Mouse (Mus musculus) hindbrain, postnatal 0 days (tissue): ENCODE results near the gene Epn2. TPM values are rescaled to one million over a fixed set of nuclear protein-coding genes. Genes with fewer than 3 reads are reported as not detected.

Source experiments
- ATAC-seq: fragments of 200-750 bp; cut with Nextera tagmentation; 2 replicates; pipeline ENCODE4 v1.8.0; 2017; ENCODE audit warnings: mild to moderate bottlenecking, moderate TSS enrichment, moderate library complexity
- DNase-seq: peaks from one replicate; pipeline ENCODE4 v3.0.0-alpha.2; 2015; ENCODE audit warnings: low spot score
- H3K27ac ChIP-seq: fragments of 300-500 bp; sonication (generic); 2 replicates; pipeline ENCODE4 v1.5.1; 2014; ENCODE audit warnings: mild to moderate bottlenecking
- H3K27me3 ChIP-seq: fragments of 300-500 bp; sonication (generic); 2 replicates; pipeline ENCODE4 v1.6.1; 2014; ENCODE audit warnings: low read length, mixed read lengths; ENCODE audit not compliant: insufficient read depth
- H3K36me3 ChIP-seq: fragments of 300-500 bp; sonication (generic); 2 replicates; pipeline ENCODE4 v1.6.1; 2014; ENCODE audit warnings: low read length, mixed read lengths; ENCODE audit not compliant: insufficient read depth
- H3K4me1 ChIP-seq: fragments of 300-500 bp; sonication (generic); 2 replicates; pipeline ENCODE4 v1.6.1; 2014; ENCODE audit warnings: antibody characterized with exemption, low read length, mixed read lengths; ENCODE audit not compliant: insufficient read depth
- H3K4me2 ChIP-seq: fragments of 300-500 bp; sonication (generic); 2 replicates; pipeline ENCODE4 v1.6.1; 2014; ENCODE audit warnings: low read depth, mild to moderate bottlenecking, low read length, moderate library complexity, mixed read lengths
- H3K4me3 ChIP-seq: fragments of 300-500 bp; sonication (generic); 2 replicates; pipeline ENCODE4 v1.5.1; 2014; ENCODE audit warnings: low read length
- H3K9ac ChIP-seq: fragments of 300-500 bp; sonication (generic); replicated peaks from 2 replicates; pipeline ENCODE4 v1.6.1; 2014; ENCODE audit warnings: mild to moderate bottlenecking, low read length, moderate library complexity, mixed read lengths
- H3K9me3 ChIP-seq: fragments of 300-500 bp; sonication (generic); 2 replicates; pipeline ENCODE4 v1.6.1; 2016; ENCODE audit warnings: low read length, mixed read lengths
- CTCF ChIP-seq: IDR thresholded peaks from 2 replicates; pipeline ENCODE4 v1.5.1; 2016; ENCODE audit warnings: antibody characterized with exemption, control low read depth, low read depth
- WGBS: fragments of 180-500 bp; shearing (Covaris S2); extraction: QIAGEN DNeasy Blood & Tissue Kit; methylation state at CpG from one replicate; pipeline ENCODE4 v1.1.7; 2014; 5-methylcytosine and 5-hydroxymethylcytosine counted together
- polyA plus RNA-seq: library from polyadenylated mRNA; unstranded; fragments of >200 nt; fragmentation: Nextera tagmentation; extraction: Ambion mirVana; gene quantifications from 2 replicates; pipeline ENCODE4 v1.2.1, GENCODE M21; 2015
- total RNA-seq: library from RNA; depleted of rRNA; stranded (reverse); fragments of >200 nt; gene quantifications from 2 replicates; pipeline ENCODE4 v1.2.3, GENCODE M21; 2014

The Epn2 gene
- total and polyA plus RNA-seq, 2 experiments from 2014 or later, result 56.1 to 84.2 TPM

DNA sequence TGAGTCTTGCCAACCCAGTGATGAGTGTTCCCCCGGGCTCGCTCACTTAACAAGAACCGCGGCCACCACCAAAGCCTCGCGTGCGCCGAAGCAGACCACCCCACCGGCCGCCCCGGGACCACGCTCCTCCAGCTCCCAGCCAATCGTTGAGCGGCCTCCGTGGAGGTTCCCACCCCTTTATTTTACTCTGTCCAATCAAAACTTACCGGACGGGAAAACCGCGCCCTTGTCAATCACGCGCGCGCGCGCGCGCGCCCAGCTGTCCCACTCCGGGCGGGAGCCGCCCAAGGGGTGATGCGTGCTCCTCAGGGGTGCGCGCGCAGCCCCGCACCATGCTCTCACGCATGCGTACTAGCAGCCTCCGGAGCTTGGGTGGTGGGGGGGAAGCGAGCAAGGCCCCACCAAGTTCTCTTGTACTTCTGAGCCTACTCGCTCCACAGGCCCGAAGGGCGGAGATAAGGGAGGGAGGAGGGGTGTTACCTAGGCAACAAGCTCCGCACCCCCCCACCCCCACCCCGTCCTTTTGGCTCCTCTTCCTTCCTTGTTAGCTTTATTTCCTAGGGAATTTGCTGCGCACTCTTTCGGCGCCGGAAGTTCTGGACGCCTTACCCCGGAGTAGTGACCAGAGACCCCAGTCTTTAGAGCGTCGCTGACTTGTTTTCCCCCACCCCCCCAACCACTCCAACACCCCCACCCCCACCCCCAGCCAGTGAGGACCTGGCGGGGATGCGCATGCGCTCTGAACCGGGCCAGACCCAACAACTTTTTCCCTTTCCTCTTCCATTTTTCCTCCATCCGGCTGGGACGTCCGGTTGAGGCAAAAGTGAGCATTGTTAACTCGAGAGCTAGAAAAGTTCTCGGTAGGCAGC lies 85.1 kb downstream of the Epn2 start, which contains the start of gene Mapk7:
Gene Mapk7 (minus strand): TSS at position 278 of the 869 bp plus-strand sequence.
- DNase-seq (peak; percentile 100), ATAC-seq (peak; percentile 98)
- Histone ChIP-seq H3K9me3 (no peaks in the 10 kb centered on the region), H3K9ac (peak within 1 kb of the TSS; percentile 93), H3K27me3 (no peaks in the 10 kb centered on the region), H3K4me3 (peak within 1 kb of the TSS; percentile 89), H3K4me1 (peaks cover 12% of the 10 kb centered on the region), H3K36me3 (peaks cover 21% of the 10 kb centered on the region), H3K27ac (peak within 1 kb of the TSS; percentile 91), H3K4me2 (peak within 1 kb of the TSS; percentile 88)
- no peak for TF ChIP-seq CTCF
- under 1% methylated on average over 51 of the region's 62 CpGs for WGBS

GRCm38 (mm10) chr11:61493525-61494128 lies 85.9 kb downstream of the Epn2 start:
- H3K9ac ChIP-seq, result peak overlapping the region; percentile 93
- ATAC-seq, result peak; percentile 60
- no peaks in the 10 kb centered on the region for H3K9me3 ChIP-seq
- peak overlapping the region; percentile 89 for H3K4me3 ChIP-seq
- H3K27me3 ChIP-seq, result no peaks in the 10 kb centered on the region
- under 1% methylated on average over 45 of the region's 50 CpGs for WGBS
- H3K4me2 ChIP-seq, result peak overlapping the region; percentile 88
- peak; percentile 32 for DNase-seq
- peak; percentile 18; the same call in 1 of the 2 replicates for TF ChIP-seq CTCF
- peak overlapping the region; percentile 91 for H3K27ac ChIP-seq
- peaks cover 12% of the 10 kb centered on the region for H3K4me1 ChIP-seq
- H3K36me3 ChIP-seq, result peaks cover 28% of the 10 kb centered on the region

DNA sequence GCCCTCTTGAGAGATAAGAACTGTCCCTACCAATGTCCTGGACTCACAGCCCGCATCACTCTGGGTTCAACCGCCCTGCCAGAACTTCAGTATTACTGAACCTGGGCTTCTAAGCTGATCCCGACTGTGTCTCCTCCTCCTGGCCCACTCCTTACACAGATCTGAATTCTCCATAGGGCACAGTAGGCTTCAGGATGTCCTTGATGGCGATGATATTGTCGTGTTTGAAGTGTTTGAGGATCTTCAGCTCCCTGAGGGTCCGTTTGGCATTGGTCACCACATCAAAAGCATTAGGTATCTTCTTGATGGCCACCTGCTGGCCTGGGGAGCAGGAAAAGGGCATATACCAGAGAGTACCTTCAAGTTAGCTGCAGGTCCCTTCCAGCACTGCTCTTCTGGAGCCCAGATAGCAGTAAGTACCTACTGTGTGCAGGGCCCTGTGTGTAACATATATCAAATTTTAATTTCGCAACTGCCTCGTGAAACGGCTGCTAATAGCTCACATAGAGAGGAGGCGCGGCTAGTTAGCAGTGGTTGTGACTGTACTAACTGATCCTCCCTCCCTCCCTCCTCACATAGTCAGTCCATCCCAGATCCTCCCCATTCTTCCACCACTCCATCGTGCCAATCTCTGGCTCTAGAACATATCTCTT lies 86.6 kb downstream of the Epn2 start:
- no peaks in the 10 kb centered on the region for H3K27me3 ChIP-seq

GRCm38 (mm10) chr11:61490944-61491520 lies 88.5 kb downstream of the Epn2 start:
- Histone ChIP-seq H3K9ac (no peak overlapping the region), H3K4me2 (no peak overlapping the region), H3K27me3 (no peaks in the 10 kb centered on the region), H3K4me1 (peaks cover 12% of the 10 kb centered on the region), H3K9me3 (no peaks in the 10 kb centered on the region), H3K27ac (no peak overlapping the region), H3K36me3 (peaks cover 33% of the 10 kb centered on the region), H3K4me3 (no peak overlapping the region)
- WGBS, result 78% methylated on average over 22 of the region's 22 CpGs
- ATAC-seq (no peak), DNase-seq (no peak)
- TF ChIP-seq CTCF, result no peak

More for the DNA sequence above, 86.6 kb downstream of the Epn2 start:
- no peak for TF ChIP-seq CTCF
- ATAC-seq, result no peak
- Histone ChIP-seq H3K4me2 (peak overlapping the region; percentile 88), H3K9ac (peak overlapping the region; percentile 93), H3K4me1 (peaks cover 12% of the 10 kb centered on the region), H3K27ac (peak overlapping the region; percentile 91), H3K36me3 (peaks cover 33% of the 10 kb centered on the region), H3K9me3 (no peaks in the 10 kb centered on the region), H3K4me3 (peak overlapping the region; percentile 89)
- DNase-seq, result no peak
- 70% methylated on average over 12 of the region's 12 CpGs for WGBS

DNA sequence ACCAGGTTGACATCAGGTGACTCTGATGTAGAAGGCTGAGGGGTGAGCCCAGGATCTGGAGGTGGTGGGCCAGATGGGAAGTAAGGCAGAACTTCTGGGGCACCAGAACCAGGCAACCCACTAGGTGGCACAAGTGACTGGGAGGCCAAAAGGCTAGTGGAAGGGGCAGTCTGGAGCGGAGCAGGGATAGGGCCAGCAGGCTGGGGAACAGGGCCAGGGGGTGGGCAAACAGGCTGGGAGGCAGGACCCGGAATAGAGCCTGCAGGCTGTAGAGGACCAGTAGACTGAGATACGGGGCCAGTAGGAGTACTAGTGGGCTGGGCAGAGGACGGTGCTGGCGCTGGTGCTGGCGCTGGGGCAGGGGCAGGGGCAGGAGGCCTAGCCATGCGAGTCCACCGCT lies 89.6 kb downstream of the Epn2 start:
- Histone ChIP-seq H3K4me2 (no peak overlapping the region), H3K4me3 (no peak overlapping the region), H3K9me3 (no peaks in the 10 kb centered on the region), H3K27me3 (no peaks in the 10 kb centered on the region), H3K9ac (no peak overlapping the region), H3K27ac (no peak overlapping the region), H3K4me1 (peaks cover 14% of the 10 kb centered on the region), H3K36me3 (peaks cover 33% of the 10 kb centered on the region)
- DNase-seq (no peak), ATAC-seq (no peak)
- WGBS, result 88% methylated on average over 7 of the region's 8 CpGs
- no peak for TF ChIP-seq CTCF

DNA sequence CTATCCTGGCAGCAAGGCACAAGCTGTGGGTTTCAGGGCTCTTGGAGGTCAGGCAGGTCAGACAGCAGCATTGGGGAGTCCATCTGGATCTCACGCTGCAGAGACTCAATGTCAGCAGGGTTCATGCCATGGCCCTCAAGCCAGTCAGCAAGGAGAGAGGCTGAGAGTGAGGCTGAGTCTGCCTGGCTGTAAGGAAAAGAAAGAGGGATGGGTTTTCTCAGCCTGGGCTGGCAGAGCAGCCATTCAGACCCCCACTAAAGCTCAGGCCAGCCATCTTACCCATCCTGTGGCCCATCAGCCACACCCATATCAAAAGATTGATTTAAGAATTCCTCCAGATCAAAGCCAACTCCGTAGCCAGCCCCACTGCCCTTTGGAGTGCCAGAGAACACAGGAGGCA lies 90.4 kb downstream of the Epn2 start:
- ATAC-seq, result no peak
- Histone ChIP-seq H3K9ac (no peak overlapping the region), H3K4me1 (peaks cover 20% of the 10 kb centered on the region)

More for the DNA sequence above, 90.4 kb downstream of the Epn2 start:
- Histone ChIP-seq H3K27me3 (no peaks in the 10 kb centered on the region), H3K27ac (no peak overlapping the region), H3K4me3 (no peak overlapping the region), H3K36me3 (peaks cover 33% of the 10 kb centered on the region), H3K4me2 (no peak overlapping the region), H3K9me3 (no peaks in the 10 kb centered on the region)
- no peak for DNase-seq
- WGBS, result 74% methylated on average over 2 of the region's 2 CpGs
- TF ChIP-seq CTCF, result no peak
